Comparison of ENCODE assay signal across 17 mouse cellular contexts in genomic region chr2:69551639-69552038, GRCm38 (mm10). TPM values are rescaled to one million over a fixed set of nuclear protein-coding genes. Genes with fewer than 3 reads are reported as not detected.
"Had no signal": no experiment of that assay in that cellular context is flagged by ENCODE, and none has a peak within 500 bp of the region (broad histone marks: within the 10 kb centered on the region; RNA-seq: fewer than 3 reads in every experiment).

No protein-coding gene starts in this region.

- H3K27ac ChIP-seq: layer of hippocampus, adult 2 months; limb, embryonic 12.5 days; liver, embryonic 13.5 days; lung, embryonic 15.5 days; macrophage; midbrain, embryonic 12.5 days; neural tube, embryonic 12.5 days had no signal

- H3K4me3 ChIP-seq: layer of hippocampus, adult 2 months; limb, embryonic 12.5 days; liver, embryonic 13.5 days; lung, embryonic 15.5 days; megakaryocyte, embryonic 14.5 days; midbrain, embryonic 12.5 days; neural tube, embryonic 12.5 days had no signal

- DNase-seq: kidney, adult 18-20 months; kidney, postnatal 36 days; liver; liver, embryonic 13.5 days; liver, postnatal 0 days; lung, postnatal 14 days; thymus, adult 18-20 months; thymus, postnatal 14 days had no signal

- ATAC-seq: liver, postnatal 0 days had no signal

- H3K4me1 ChIP-seq: limb, embryonic 12.5 days; liver, embryonic 13.5 days; lung, embryonic 15.5 days; megakaryocyte, embryonic 14.5 days; midbrain, embryonic 12.5 days; neural tube, embryonic 12.5 days had no signal

- H3K9me3 ChIP-seq: limb, embryonic 12.5 days; liver, embryonic 13.5 days; lung, embryonic 15.5 days; megakaryocyte, embryonic 14.5 days; midbrain, embryonic 12.5 days; neural tube, embryonic 12.5 days had no signal

- H3K36me3 ChIP-seq: limb, embryonic 12.5 days; liver, embryonic 13.5 days; lung, embryonic 15.5 days; neural tube, embryonic 12.5 days had no signal

- H3K4me2 ChIP-seq: limb, embryonic 12.5 days; liver, embryonic 13.5 days; lung, embryonic 15.5 days; midbrain, embryonic 12.5 days; neural tube, embryonic 12.5 days had no signal

- H3K27me3 ChIP-seq: limb, embryonic 12.5 days; liver, embryonic 13.5 days; lung, embryonic 15.5 days; neural tube, embryonic 12.5 days had no signal

- H3K9ac ChIP-seq: limb, embryonic 12.5 days; liver, embryonic 13.5 days; liver, postnatal 0 days; lung, embryonic 15.5 days; midbrain, embryonic 12.5 days; neural tube, embryonic 12.5 days had no signal

RNA-seq across cellular contexts. Expression of gene Lrp2, which starts 34.2 kb away (rescaled TPM):
- total RNA-seq: monocyte, adult 5-6 weeks; neutrophil, adult 5-6 weeks had no signal
- polyA plus RNA-seq: limb, embryonic 12.5 days; macrophage had no signal
